Mouse (Mus musculus) midbrain, embryonic 16.5 days (tissue): ENCODE measurements at regions not wholly inside any gene's neighbourhood (a gene's known extent, or its start where the extent isn't known, plus 50 kb on each side); places are given as distances from the start of the nearest gene placed in this dataset.

Experiments used
- ATAC-seq: fragments of 200-750 bp; cut with Nextera tagmentation; 2 replicates; pipeline ENCODE4 v1.8.0; 2017; ENCODE audit warnings: moderate TSS enrichment
- H3K27ac ChIP-seq: fragments of 300-500 bp; sonication (generic); 2 replicates; pipeline ENCODE4 v1.5.1; 2014; ENCODE audit warnings: mild to moderate bottlenecking, low read length, mixed read lengths
- H3K27me3 ChIP-seq: fragments of 300-500 bp; sonication (generic); 2 replicates; pipeline ENCODE4 v1.6.1; 2014; ENCODE audit warnings: low read depth, low read length, mixed read lengths; ENCODE audit not compliant: control insufficient read depth, insufficient read depth
- H3K36me3 ChIP-seq: fragments of 300-500 bp; sonication (generic); 2 replicates; pipeline ENCODE4 v1.6.1; 2014; ENCODE audit warnings: mild to moderate bottlenecking, low read length, moderate library complexity, mixed read lengths; ENCODE audit not compliant: control insufficient read depth, insufficient read depth
- H3K4me1 ChIP-seq: fragments of 300-500 bp; sonication (generic); 2 replicates; pipeline ENCODE4 v1.6.1; 2014; ENCODE audit warnings: mild to moderate bottlenecking, low read length, mixed read lengths; ENCODE audit not compliant: control insufficient read depth, insufficient read depth
- H3K4me2 ChIP-seq: fragments of 300-500 bp; sonication (generic); 2 replicates; pipeline ENCODE4 v1.6.1; 2014; ENCODE audit warnings: mild to moderate bottlenecking, low read length, mixed read lengths
- H3K4me3 ChIP-seq: fragments of 300-500 bp; sonication (generic); 2 replicates; pipeline ENCODE4 v1.5.1; 2014; ENCODE audit warnings: low read depth, mild to moderate bottlenecking, low read length, moderate library complexity, mixed read lengths
- H3K9ac ChIP-seq: fragments of 300-500 bp; sonication (generic); 2 replicates; pipeline ENCODE4 v1.6.1; 2014; ENCODE audit warnings: low read depth, low read length, mixed read lengths
- H3K9me3 ChIP-seq: fragments of 300-500 bp; sonication (generic); replicated peaks from 2 replicates; pipeline ENCODE4 v1.6.1; 2014; ENCODE audit warnings: mild to moderate bottlenecking, low read length, mixed read lengths; ENCODE audit not compliant: control insufficient read depth, poor library complexity, severe bottlenecking
- WGBS: fragments of 180-500 bp; shearing (Covaris S2); extraction: QIAGEN DNeasy Blood & Tissue Kit; methylation state at CpG from one replicate; pipeline ENCODE4 v1.1.7; 2014; 5-methylcytosine and 5-hydroxymethylcytosine counted together

GRCm38 (mm10) chr15:96769751-96770150 lies 70.2 kb upstream of the Slc38a2 start:
- H3K4me2 ChIP-seq = no peak overlapping the region
- whole genome bisulfite sequencing = 86% methylated on average over 11 of the region's 11 CpGs
- no peaks in the 10 kb centered on the region for H3K27me3 ChIP-seq
- H3K36me3 ChIP-seq = no peaks in the 10 kb centered on the region
- no peak overlapping the region for H3K4me3 ChIP-seq
- H3K4me1 ChIP-seq = no peaks in the 10 kb centered on the region
- H3K27ac ChIP-seq = no peak overlapping the region
- no peak overlapping the region for H3K9ac ChIP-seq
- H3K9me3 ChIP-seq = no peaks in the 10 kb centered on the region
- ATAC-seq = no peak

- no peaks in the 10 kb centered on the region for H3K27me3 ChIP-seq
- no peaks in the 10 kb centered on the region for H3K4me1 ChIP-seq
- no peak overlapping the region for H3K4me3 ChIP-seq
- no peak overlapping the region for H3K4me2 ChIP-seq
- ATAC-seq = no peak
- no peak overlapping the region for H3K9ac ChIP-seq
- H3K27ac ChIP-seq = no peak overlapping the region
- no peaks in the 10 kb centered on the region for H3K36me3 ChIP-seq
- 79% methylated on average over 19 of the region's 19 CpGs for whole genome bisulfite sequencing
- H3K9me3 ChIP-seq = no peaks in the 10 kb centered on the region
Observed at GRCm38 (mm10) chr15:96768301-96768993, 68.9 kb upstream of the Slc38a2 start.

GRCm38 (mm10) chr15:96767188-96767587 lies 67.7 kb upstream of the Slc38a2 start:
- no peaks in the 10 kb centered on the region for H3K9me3 ChIP-seq
- no peak overlapping the region for H3K4me3 ChIP-seq
- 96% methylated on average over 5 of the region's 5 CpGs for WGBS
- no peak overlapping the region for H3K4me2 ChIP-seq
- H3K27ac ChIP-seq = no peak overlapping the region
- no peaks in the 10 kb centered on the region for H3K27me3 ChIP-seq
- H3K9ac ChIP-seq = no peak overlapping the region
- no peaks in the 10 kb centered on the region for H3K4me1 ChIP-seq
- no peaks in the 10 kb centered on the region for H3K36me3 ChIP-seq
- no peak for ATAC-seq

GRCm38 (mm10) chr15:96766238-96766637 lies 66.7 kb upstream of the Slc38a2 start:
- no peak overlapping the region for H3K4me3 ChIP-seq
- H3K36me3 ChIP-seq = no peaks in the 10 kb centered on the region
- no peak overlapping the region for H3K9ac ChIP-seq
- 95% methylated on average over 9 of the region's 9 CpGs for WGBS
- H3K4me1 ChIP-seq = no peaks in the 10 kb centered on the region
- H3K27ac ChIP-seq = no peak overlapping the region
- H3K9me3 ChIP-seq = no peaks in the 10 kb centered on the region
- H3K4me2 ChIP-seq = no peak overlapping the region
- no peaks in the 10 kb centered on the region for H3K27me3 ChIP-seq
- no peak for ATAC-seq

GRCm38 (mm10) chr15:96763611-96764010 lies 64.1 kb upstream of the Slc38a2 start:
- no peak for ATAC-seq
- Histone ChIP-seq H3K9me3 (no peaks in the 10 kb centered on the region), H3K9ac (no peak overlapping the region), H3K4me2 (no peak overlapping the region), H3K4me1 (no peaks in the 10 kb centered on the region), H3K27ac (no peak overlapping the region), H3K27me3 (no peaks in the 10 kb centered on the region), H3K4me3 (no peak overlapping the region), H3K36me3 (no peaks in the 10 kb centered on the region)
- 87% methylated on average over 1 of the region's 1 CpGs for WGBS

GRCm38 (mm10) chr15:96759078-96759995 lies 59.8 kb upstream of the Slc38a2 start:
- 43% methylated on average over 13 of the region's 13 CpGs for WGBS
- H3K36me3 ChIP-seq = no peaks in the 10 kb centered on the region
- no peak overlapping the region for H3K9ac ChIP-seq

GRCm38 (mm10) chr15:96757446-96758198 lies 58.1 kb upstream of the Slc38a2 start:
- Histone ChIP-seq H3K36me3 (no peaks in the 10 kb centered on the region), H3K4me1 (peaks cover 3% of the 10 kb centered on the region), H3K27ac (no peak overlapping the region), H3K9me3 (no peaks in the 10 kb centered on the region), H3K27me3 (no peaks in the 10 kb centered on the region), H3K9ac (no peak overlapping the region), H3K4me2 (no peak overlapping the region), H3K4me3 (no peak overlapping the region)
- ATAC-seq = no peak
- 88% methylated on average over 9 of the region's 9 CpGs for WGBS

More at GRCm38 (mm10) chr15:96759078-96759995, 59.8 kb upstream of the Slc38a2 start:
- no peak for ATAC-seq
- Histone ChIP-seq H3K4me3 (no peak overlapping the region), H3K9me3 (no peaks in the 10 kb centered on the region), H3K4me2 (no peak overlapping the region), H3K4me1 (peaks cover 3% of the 10 kb centered on the region), H3K27me3 (no peaks in the 10 kb centered on the region), H3K27ac (no peak overlapping the region)

GRCm38 (mm10) chr15:96756456-96756855 lies 56.9 kb upstream of the Slc38a2 start:
- no peak for ATAC-seq
- no peak overlapping the region for H3K4me2 ChIP-seq
- no peaks in the 10 kb centered on the region for H3K9me3 ChIP-seq
- WGBS = 71% methylated on average over 7 of the region's 7 CpGs
- H3K27ac ChIP-seq = no peak overlapping the region
- no peak overlapping the region for H3K9ac ChIP-seq
- H3K36me3 ChIP-seq = no peaks in the 10 kb centered on the region
- no peaks in the 10 kb centered on the region for H3K27me3 ChIP-seq
- peaks cover 3% of the 10 kb centered on the region for H3K4me1 ChIP-seq
- no peak overlapping the region for H3K4me3 ChIP-seq
